Mouse (Mus musculus): ENCODE data around the gene 1700123O20Rik. TPM values are rescaled to one million over a fixed set of nuclear protein-coding genes. Genes with fewer than 3 reads are reported as not detected.

1700123O20Rik gene
- total RNA-seq, 2 experiments from 2014 or later = 15.5 to 16.0 TPM

DNA sequence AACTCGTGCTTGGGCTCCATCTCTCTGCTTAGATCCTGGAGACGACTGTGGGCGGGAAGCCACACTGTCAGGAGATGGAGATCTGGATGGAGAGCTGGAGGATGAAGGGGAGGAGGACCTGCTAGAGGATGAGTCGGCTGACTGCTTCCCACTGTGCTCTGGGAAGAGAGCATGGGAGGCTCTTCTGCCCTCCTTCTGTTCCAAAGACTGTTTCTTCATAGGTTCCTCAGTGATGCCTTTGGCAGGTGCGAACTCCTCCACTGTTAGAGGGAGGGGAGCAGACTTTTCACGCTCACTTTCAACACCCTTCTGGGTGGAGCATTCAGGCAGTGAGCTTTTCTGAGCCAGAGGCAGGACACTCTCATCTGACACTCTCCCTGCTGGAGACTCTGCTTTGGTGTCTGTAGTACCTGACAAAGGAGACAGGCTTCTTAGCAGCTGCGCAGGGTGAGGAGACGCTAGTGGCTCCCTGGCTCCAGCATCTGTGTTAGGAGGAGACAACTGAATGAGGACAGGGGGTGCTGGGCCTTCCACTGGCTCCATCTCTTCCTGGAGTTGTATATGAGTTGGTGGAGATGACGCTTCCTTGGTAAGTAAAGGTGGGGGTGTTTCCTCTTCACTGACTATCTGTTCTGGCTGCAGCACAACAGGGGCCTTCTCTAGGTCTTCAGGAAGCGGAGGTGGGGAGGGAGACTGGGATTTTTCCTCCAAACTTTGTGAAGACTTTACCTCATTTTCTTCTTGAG, 21.4 kb upstream of the 1700123O20Rik start:
- no peak for DNase-seq (ENCODE audit: low spot score)
- intact Hi-C loops (cut with DNase I) = no loop called here

DNA sequence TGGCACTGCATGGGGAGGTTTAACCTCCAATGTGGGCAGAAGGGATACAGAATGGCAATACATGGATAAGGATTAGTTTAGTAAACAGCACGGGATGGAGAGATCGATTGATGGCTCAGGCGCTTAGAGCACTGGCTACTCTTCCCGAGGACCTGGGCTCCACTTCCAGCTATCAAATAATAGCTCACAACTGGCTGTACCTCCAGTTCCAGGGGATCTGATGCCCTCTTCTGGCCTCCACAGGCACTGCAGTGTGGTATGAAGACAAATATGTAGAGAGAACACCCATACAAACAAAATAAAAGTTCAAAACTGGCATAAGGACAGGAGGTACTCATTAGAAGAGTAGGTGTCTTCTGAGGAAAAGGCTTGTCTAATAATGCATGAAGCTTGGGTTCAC, 16.6 kb upstream of the 1700123O20Rik start:
- DNase-seq (ENCODE audit: low spot score) = no peak

DNA sequence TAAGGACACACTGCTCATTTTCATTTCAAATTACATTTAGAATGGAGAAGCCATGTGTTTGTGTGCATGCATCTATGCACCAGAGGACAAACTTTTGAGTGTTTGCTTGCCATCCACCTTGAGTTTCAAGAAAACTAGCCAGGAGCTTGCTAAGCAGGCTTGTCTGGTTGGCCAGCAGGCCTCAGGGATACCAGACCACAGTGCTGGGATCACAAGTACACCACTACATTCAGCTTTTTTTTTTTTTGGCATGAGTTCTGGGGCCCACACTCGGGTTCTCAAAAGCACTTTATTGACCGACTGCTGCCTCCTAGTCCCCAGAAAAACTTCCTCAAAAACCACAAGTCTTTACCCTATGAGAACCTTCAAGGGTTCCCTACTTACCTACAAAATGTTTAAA, 11.7 kb upstream of the 1700123O20Rik start:
- no peak for DNase-seq (ENCODE audit: low spot score)
- intact Hi-C loops (cut with DNase I) = no loop called here

More for the DNA sequence above, 16.6 kb upstream of the 1700123O20Rik start:
- intact Hi-C loops (cut with DNase I) = no loop called here

DNA sequence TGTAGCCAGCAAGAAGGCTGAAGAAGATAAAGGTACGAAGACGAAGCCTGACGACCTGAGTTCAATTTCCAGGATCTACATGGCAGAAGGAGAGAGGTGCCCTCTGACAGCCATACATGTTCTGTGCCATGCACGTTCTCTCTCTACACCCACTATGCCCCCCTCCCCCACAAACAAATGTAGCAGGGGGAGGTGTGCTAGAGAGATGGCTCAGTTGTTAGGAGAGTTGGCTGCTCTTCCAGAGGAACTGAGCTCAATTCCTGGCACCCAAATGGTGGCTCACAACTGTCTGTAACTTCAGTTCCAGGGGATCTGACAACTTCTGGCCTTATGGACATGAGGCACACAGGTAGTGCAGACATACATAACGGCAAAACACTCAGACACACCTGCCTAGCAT, 9.7 kb upstream of the 1700123O20Rik start:
- intact Hi-C loops (cut with DNase I) = no loop called here
- no peak for DNase-seq (ENCODE audit: low spot score)

DNA sequence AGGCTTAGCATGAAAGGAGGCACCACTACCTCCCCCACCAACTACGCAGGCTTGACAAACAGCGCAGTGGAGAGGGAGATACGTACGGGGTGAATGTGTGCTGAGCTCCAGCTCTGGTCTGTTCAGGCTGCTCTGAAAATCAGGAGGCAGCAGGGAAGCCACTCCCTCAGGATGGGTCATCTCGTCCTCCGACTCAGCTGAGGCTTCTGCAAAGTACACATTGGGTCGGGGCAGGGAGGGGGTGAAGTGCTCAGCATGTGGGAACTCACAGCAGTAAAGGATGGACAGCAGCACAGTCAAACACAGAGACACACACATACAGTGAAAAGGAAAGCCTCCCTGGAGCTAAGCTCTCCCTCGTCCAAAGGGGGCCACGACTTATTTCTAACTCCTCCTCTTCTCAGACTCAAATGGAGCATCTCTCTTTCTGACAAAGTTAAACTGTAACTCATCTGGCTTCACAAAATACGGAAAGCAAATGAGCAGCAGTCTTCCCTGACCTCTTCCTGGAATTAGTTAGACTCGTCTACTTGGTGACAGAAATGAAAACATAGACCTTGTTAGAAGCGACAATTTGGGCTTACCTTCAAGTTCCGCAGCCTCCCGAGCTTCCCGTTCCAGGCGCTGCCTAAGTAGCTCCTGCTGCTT, 7.2 kb upstream of the 1700123O20Rik start:
- intact Hi-C loops (cut with DNase I) = no loop called here
- DNase-seq (ENCODE audit: low spot score) = no peak

DNA sequence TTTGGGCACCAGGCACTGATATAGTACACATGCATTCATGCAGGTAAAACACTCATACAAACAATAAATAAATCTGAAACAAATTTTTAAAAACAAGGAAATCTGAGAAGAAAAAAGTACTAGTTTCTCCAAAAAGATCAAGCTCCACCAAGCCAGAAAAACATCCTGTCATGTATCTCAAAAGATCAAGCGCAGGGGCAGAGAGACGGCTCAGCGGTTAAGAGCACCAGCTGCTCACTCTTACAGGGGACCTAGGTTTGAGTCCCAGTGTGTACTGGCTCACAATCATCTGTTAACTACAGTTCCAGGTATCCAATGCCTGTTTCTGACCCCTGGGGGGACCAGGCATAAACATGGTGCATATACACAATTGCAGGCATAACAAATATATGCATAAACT, 3.6 kb upstream of the 1700123O20Rik start:
- intact Hi-C loops (cut with DNase I) = no loop called here
- DNase-seq (ENCODE audit: low spot score) = no peak

DNA sequence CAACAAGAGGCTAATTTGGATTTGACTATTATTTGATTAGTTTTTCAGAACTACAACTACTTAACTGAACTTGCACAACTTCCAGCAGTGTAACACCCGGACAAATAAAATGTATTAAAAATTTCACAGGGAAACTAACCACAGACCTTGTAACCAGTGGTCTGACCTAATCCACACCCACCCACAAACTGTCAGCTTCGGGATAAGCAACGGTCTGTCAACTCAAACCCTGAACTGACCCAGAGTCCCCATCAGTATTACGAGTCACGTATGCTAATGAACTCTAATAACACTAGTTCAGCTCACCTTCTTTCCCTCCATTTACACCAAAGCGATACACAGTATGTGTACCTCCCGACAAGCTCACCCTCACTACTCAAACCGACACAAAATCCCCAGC, 545 bp upstream of the 1700123O20Rik start:
- no peak for DNase-seq (ENCODE audit: low spot score)
- intact Hi-C loops (cut with DNase I) = loop anchor here (5.0 kb wide), 1 partner anchor 33 kb away; no protein-coding TSS in a partner anchor

DNA sequence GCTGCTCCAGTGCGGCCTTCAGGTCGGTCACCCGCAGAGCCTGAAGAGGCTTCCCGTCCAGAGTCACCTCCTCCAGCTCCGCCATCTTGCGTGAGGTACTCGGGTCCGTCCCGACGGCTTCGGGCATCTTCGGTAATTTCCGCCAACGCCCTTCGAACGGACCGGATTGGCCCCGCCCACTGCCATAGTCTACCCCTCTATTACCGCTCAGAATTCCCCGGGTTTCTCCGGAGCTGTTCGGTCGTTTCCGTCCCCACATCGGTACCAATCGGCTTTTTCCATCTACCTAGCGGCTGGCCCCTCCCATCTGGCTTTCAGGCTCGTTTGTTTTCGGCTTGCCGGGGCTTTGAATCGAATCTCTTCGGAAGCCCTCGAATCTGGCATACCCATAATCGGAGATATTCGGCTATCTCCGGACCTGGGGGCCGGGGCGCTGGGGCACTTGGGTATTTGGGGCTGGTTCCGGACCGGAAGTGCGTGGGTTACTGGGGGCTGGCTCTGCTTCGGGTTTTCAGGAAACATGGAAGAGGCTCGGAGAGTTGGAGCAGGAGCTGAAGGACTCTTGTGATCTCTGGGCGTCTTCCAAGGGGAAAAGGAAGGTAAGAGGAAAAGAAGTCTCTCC, 617 bp downstream of the 1700123O20Rik start, which contains the start of gene Acin1:
Gene Acin1, minus strand, starts transcription at position 410 of the 622 bp plus-strand sequence.
- intact Hi-C loops (cut with DNase I) = loop anchor here (5.0 kb wide), 1 partner anchor 34 kb away; no protein-coding TSS in a partner anchor
- DNase-seq (ENCODE audit: low spot score) = peak; percentile 100

DNA sequence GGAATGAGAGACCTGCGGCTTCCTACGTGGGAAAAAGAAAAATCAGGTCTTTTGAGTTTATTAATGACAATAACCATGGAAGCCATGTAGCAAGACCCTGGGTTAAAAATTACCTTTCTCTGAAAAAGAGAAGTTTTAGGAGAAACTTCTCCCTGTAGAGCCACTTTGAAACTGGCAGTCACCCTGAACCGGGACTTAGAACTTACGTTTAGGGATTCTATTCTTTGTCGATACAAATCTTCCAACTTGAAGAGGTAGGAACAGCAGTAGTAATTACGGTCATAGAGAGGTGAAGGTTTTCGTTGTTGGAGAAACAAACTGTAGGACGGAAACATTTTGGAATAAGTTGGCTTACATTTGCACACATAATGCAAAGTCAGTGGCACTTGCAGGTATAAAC, 1.2 kb downstream of the 1700123O20Rik start:
- intact Hi-C loops (cut with DNase I) = loop anchor here (5.0 kb wide), 1 partner anchor 35 kb away; no protein-coding TSS in a partner anchor
- no peak for DNase-seq (ENCODE audit: low spot score)

DNA sequence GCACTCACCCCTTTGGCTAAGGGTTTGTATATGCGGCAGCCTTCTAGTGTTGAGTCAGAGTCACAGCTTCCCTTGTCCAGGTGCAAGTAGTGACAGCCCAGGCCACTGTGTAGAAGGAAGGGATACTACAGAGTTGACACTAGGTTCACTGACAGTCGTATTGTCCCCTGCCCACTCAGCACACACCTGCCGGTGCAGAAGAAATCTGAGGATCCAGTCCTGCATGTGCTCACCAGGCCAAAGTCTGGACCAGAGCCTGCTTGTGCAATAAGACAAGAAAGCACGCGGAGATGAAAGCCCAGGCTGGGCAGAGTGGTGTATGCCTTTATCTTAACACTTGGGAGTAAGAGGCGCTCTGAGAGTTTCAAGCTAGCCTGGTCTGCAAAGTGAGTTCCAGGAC, 9.0 kb downstream of the 1700123O20Rik start:
- no peak for DNase-seq (ENCODE audit: low spot score)
- intact Hi-C loops (cut with DNase I) = loop anchor here (5.0 kb wide), 1 partner anchor 128 kb away; no protein-coding TSS in a partner anchor

DNA sequence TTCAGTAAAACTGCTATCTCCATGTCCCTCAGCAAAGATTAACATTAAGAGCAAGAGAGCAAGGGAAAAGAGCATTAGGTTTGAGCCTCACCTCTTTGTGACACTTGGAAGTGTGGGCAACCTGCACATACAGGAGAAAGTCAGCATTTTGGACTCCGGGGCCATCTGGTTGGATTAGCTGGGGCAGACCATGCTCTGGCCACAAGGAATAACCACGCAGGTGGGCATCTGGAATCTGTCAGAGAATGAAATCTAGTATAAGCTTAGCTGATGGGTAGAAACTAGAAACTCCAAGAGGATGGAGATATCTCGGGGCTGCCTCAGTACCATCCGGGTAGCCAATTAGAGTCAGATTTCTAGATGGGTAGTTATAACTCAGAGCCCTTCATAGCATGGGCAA, 10.7 kb downstream of the 1700123O20Rik start:
- no peak for DNase-seq (ENCODE audit: low spot score)
- intact Hi-C loops (cut with DNase I) = loop anchor here (5.0 kb wide), 1 partner anchor 129 kb away; no protein-coding TSS in a partner anchor

DNA sequence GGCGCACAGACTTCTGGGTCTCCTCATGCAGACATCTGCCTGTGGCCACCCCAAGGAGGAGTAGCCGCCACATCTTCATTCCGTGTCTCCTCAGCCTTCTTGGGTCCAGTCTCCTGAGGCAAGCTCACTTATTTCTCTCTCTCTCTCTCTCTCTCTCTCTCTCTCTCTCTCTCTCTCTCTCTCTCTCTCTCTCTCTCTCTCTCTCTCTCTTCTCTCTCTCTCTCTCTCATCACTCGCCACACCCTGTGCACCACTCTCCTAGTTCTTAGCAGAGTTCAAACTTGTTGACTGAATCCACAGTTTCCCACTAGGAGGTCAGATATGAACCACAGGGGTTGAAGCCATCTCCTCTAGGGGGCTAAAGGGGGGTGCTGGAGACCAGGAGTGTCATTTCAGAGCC, 12.7 kb downstream of the 1700123O20Rik start, which contains the start of gene Gm29776:
Gene Gm29776, minus strand, starts transcription at position 101 of the 400 bp plus-strand sequence.
- intact Hi-C loops (cut with DNase I) = loop anchor here (5.0 kb wide), 1 partner anchor 131 kb away; no protein-coding TSS in a partner anchor
- DNase-seq (ENCODE audit: low spot score) = no peak

DNA sequence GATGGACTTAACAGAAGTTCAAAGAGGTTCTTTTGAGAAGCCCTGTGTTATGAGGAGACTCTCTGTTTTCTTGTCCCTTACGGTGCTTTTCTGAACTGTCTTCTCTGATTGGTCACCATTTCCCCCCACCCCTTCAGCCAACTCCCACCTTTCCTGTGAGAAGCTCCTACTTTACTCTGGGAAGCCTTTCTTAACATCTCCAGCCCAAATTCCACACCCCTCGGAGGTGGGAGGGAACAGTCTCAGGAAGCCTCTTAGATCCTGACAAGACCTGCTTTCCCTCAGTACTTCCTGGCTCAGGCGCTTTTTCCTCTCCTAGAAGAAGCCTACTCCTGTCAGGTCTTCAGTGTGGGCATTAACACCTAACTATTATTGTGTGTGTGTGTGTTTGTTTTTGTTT, 13.6 kb downstream of the 1700123O20Rik start:
- no peak for DNase-seq (ENCODE audit: low spot score)
- intact Hi-C loops (cut with DNase I) = loop anchor here (5.0 kb wide), 1 partner anchor 132 kb away; no protein-coding TSS in a partner anchor

DNA sequence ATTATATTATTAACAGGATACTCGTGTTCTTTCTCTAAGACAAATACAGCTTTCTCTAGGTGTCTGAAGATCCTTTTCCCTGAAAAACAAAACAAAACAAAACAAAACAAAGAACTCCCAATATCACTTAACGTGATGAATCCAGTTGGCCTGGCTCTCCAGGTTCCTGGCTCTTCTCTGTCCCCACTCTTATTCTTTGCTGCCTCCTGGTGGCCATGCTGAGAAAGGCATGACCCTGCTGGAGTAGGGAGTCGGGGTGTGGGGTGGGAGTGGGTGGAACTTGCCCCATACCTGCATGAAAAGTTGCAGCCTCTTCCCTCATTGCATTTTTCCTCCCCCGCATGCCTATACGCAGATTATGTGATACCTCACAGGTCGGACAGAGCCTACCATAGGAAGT, 15.3 kb downstream of the 1700123O20Rik start:
- DNase-seq (ENCODE audit: low spot score) = peak; percentile 44
- intact Hi-C loops (cut with DNase I) = loop anchor here (2.0 kb wide), 2 partner anchors 40 to 50 kb away; no protein-coding TSS in a partner anchor

DNA sequence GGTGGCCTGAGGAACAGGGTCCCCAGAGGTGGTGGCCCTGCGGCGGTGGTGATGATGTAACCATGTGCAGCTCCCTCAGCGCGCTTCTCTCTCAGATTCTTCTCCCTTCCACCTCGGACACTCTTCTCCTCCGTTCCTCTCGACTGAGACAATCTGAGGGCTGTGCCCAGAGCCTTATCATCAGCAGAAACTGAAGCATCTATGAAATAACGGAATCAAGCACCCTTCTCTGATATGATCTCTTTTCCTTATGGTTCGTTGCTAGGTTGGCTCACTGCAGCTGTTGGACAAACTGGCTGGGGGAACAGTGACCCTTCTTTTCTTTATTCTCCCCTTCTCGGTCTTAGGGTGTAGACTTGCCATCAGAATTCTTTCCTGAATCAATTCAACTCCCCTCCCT, 17.2 kb downstream of the 1700123O20Rik start:
- no peak for DNase-seq (ENCODE audit: low spot score)
- intact Hi-C loops (cut with DNase I) = no loop called here

DNA sequence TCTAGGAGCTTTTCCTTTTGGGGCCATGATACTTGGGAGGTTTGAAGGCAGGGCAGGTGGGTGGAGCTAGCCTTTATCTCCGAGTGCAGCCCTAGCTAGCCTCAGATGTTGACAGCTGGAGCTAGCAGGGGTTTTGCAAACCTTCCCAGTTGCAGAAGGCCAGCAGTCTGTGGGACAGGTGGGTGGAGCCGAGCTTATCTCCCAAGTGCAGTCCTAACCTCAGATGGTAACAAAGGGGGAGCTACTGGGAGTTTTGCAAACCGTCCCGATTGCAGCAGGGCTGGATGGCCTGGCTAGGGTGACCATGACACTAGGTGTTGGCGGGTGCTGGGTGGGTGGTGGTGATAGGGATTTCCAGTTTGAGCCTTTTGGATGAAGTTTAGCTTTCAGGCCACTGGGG, 19.8 kb downstream of the 1700123O20Rik start:
- intact Hi-C loops (cut with DNase I) = no loop called here
- no peak for DNase-seq (ENCODE audit: low spot score)

DNA sequence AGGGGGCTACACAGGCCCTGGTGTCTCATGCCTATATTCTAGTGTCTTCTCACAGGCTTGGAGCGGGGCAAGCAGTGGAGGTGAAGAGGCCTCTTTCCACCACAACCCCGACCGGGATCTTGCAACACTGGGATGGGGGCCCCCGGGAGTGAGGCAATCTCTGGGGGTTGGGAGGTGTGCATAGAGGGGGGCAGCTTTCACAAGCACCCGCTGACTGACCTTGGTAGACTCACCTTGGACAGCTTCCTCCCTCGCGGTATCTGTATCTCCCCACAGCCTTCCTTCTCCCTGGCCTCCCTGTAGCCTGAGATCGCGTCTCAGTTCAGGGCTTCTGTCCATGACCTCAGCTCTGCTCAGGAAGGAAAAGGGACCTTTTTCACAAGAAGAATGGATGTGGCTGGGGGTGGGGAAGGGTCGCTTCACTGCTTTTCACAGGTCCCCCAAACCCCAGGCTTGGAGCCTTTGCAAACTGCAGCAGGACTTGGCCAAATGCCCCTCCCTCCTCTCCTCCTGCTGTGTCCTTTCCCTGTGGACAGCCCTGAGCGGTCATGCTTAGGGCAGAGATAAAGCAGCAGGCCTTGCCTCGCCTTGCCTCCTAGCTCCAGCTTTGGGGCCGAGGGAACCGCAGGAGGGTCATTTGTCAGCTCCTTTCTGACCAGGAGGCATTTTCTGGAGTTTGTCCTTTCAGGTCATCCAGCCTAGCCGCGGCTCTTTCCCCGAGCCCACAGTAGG, 20.7 kb downstream of the 1700123O20Rik start:
- DNase-seq (ENCODE audit: low spot score) = no peak
- intact Hi-C loops (cut with DNase I) = no loop called here

DNA sequence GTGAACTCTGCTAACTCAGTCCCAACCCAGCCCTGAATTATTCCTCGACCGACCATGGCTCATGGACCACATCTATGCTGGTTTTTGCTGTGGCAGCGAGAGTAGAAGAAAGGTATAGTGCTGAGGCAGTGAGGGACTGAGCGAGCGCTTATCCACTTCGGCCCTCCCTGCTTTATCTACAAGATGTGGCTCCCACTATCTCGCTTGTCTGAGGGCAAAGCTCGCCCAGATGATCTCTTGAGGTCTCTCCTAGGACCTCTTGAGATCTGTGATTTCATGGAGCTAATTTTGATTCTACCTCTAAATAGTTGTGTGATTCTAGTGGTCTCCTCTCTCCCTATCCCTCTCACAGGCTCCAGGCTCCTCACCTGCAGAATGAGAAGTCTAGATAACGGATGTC, 23.0 kb downstream of the 1700123O20Rik start:
- intact Hi-C loops (cut with DNase I) = no loop called here
- no peak for DNase-seq (ENCODE audit: low spot score)

DNA sequence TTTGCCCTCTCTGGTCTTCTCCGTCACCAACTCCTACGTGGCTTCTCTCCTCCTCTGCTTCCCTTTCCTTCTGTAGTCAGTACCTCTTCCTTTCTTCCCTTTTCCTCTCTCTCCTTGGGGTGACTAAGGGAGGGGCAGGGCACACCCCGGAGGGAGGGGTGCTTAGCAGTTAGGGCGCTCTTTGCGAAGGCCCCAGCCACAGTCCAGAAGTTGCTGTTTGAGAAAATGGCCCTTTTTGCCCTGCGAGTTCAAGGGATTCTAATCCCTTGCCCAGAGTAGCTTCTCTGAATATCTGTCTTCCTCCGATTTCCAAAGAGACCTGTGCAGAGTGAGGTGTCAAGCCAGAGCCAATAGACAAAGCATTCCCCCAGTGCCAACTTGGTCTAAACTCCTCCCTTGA, 26.1 kb downstream of the 1700123O20Rik start, which contains the start of gene Cebpe:
Gene Cebpe, minus strand, starts transcription at position 101 of the 400 bp plus-strand sequence.
- no peak for DNase-seq (ENCODE audit: low spot score)
- intact Hi-C loops (cut with DNase I) = loop anchor here (1.0 kb wide), 1 partner anchor 74 kb away; no protein-coding TSS in a partner anchor
